Mouse (Mus musculus) adrenal gland, adult (tissue): ENCODE measurements around the gene Tmie.

Experiments used
- DNase-seq, 2 experiments: peaks; one replicate each; pipeline ENCODE4 v3.0.0; 2022 to 2023; ENCODE audit warnings: low spot score in 1 of 2; ENCODE audit not compliant: inconsistent age in 2 of 2

Tmie gene

GRCm38 (mm10) chr9:110890026-110890783 lies 10.3 kb upstream of the Tmie start:
- DNase-seq: no peak

GRCm38 (mm10) chr9:110888935-110889334 lies 9.0 kb upstream of the Tmie start:
- DNase-seq: no peak

DNA sequence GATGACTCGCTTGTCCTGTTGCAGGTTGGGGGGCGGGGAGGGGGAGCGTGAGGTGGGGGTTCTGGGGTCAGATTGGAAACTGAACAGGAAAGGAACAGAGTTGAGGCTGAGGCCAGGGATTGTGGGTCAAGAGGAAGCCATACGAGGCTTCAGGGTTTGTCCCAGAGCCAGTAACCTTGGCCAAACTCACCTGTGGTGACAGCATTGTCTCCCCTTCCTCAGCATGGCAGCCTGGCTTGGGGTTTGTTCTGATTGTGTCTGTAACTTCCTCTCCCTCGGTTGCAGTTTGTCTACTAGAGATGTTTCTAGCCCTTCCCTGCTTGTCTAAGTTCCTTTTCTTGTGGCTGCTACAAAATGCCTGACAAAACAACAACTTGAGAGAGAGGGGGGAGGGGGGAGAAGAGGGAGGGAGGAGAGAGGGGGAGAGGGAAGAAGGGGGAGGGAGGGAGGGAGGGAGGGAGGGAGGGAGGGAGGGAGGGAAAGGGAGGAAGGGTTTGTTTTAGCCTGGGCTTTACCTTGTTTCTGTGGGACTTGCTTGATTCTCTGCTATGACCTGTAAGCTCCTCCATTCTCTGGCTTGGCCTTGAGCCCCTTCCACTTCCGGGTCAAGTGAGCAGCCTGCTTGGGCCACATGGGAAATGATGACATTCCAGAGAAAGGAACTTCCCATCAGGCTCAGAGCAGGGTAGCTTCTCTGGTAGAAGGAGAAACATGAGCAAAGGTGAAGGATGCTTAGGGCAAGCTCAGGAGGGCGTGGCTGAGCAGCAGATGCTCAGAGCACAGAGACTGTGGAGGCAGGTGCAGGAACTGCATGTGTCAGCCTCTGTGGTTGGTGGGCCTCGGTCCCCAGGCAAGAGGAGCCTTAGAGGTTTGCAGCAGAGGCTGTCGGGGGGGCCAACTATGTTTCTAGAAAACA lies 7.7 kb upstream of the Tmie start:
- DNase-seq: no peak

DNA sequence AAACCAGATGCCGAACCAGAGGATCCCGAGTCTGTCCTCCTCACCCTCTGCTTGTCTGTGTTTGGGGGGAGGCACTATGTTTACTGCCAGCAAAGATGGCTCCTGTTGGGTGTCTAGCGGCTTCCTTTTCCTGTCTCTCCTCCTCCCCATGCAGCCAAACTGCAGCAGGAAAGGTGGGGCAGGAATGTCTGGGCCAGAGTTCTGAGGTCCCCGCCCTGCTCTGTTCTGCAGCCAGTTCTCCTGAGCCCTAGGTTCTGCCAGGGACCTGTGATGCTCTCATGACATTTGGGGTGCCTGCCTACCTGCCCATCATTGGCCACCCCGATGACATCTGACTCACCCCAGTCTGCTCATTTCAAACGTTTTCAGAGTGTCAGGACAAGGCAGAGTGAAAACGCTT lies 2.0 kb upstream of the Tmie start:
- DNase-seq: peak; percentile 47 to 56

DNA sequence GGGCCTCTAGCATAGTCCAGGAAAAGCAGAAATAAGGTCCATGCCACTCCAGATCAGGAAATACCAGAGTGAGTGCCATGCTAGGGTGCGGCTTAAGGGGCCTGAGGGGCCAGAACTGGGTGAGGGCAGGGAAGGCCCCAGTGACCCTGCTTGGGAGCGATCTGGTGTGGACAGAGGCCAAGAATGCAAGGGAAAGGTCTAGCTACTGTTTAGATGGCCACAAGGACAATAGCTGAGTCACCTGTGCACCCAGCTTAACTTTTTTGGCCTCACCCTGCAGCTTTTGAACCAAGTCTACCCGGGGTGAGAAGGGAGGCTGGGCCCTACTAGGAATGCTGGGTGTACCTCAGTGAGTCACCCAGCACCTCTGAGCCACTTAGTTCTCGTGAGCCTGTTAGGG lies 859 bp upstream of the Tmie start:
- DNase-seq: peak; percentile 65 to 83

DNA sequence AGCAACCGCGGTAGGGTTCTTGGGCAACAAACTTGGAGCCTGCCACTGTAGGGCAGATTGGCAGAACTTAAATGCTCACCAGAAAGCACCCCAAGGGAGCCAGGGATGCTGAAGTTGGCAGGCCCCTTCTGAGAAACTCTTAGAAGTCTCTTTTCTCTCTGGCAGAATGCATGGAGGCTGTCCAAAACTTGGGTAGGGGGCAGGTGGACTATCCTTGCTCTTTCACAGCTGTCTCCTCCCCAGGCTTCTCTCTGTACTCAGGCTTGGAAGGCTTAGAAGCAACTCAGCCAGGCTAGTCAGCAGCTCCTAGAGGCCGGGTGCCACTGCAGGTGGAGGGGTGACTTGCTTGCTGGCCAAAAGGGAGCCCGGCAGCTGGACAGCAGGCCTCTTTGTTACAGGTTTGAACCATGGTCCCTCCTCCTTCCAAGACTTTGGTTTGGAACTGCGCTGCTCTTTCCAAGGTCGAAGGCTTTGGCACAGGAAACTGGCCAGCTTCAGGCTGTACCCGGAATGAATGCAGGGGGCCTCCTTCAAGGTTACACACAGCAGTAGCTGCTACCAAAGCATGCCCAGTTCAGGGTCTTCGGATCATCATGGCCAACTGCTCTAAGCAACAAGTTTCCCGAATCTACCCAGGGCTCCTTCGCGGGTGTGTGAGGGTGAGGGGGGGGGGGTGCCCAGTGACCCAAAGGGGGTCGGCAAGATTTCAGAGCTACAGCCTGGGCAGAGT lies 557 bp downstream of the Tmie start, which contains the start of gene Als2cl:
Gene Als2cl (plus strand): TSS at position 680 of the 730 bp plus-strand sequence.
- peak; percentile 79 to 85 for DNase-seq

DNA sequence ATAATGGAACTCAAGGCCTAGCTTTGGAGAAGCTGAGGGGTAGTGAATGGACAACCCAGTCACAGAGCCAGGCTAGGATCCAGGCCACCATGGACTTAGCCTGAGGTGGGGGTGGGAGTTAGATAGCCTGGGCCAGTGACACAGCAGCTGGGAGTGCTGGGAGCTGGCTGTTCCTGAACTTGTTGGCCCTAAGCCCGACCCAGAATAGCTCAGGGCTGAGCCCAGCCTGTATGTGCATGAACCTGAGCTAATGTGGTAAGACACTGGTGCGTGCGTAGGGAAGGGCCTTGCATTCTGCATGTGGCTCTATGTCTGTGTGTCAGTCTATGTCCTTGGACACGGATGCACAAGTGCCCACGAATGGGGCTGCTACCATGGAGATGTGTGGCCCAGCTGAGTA lies 2.0 kb downstream of the Tmie start:
- peak; percentile 80 to 83 for DNase-seq

- peak in 1 of 2 experiments; percentile 70 for DNase-seq
Measured at GRCm38 (mm10) chr9:110877353-110877752, 2.6 kb downstream of the Tmie start.

DNA sequence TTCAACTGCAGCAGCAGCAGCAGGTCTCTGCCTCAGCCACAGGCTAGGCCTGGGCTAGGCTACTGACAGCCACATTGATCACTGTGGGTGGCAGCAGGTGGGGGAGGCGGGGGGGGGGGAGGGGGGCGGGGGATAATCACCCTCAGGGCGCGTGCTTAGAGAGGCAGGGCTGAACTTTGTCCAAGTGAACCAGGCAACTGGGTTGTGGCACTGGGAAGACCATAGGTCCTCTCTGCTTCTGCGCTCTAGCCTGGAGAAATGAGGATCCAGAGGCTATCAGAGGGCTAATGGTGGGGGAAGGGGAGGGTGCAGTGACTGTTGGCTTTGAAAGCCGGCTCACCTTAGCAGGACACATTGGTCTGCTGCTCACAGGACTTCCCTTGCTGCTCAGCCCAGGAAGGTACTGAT lies 4.6 kb downstream of the Tmie start:
- DNase-seq: peak in 1 of 2 experiments; percentile 28

DNA sequence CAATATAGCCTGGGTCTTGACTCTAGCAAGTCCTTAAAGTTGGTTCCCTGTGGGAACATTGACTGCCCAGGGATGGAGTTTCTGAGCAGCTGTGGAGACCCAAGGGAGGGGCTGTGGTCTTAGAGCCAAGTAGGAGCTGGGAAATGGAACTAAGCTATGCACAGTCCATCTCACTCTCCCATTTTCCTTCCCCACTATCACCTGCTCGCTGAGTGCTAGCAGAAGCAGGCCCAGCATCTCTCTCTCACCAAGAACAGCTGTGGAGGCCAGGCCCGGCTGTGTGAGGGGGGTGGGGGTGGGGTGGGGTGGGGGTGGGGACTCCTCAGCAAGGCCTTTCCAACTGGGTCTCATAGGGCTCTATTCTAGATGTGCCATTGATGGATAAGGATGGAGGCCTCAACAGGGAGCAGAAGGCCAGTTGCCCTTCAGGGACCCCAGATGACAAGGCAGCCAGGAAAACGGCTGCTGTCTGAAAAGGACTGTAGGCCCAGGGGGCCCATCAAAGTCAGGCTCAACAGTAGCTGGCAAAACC lies 5.2 kb downstream of the Tmie start:
- DNase-seq: no peak

- peak; percentile 61 to 75 for DNase-seq
Measured at GRCm38 (mm10) chr9:110873681-110874659, 5.9 kb downstream of the Tmie start.

GRCm38 (mm10) chr9:110871030-110871429 lies 8.9 kb downstream of the Tmie start:
- peak; percentile 58 to 89 for DNase-seq

DNA sequence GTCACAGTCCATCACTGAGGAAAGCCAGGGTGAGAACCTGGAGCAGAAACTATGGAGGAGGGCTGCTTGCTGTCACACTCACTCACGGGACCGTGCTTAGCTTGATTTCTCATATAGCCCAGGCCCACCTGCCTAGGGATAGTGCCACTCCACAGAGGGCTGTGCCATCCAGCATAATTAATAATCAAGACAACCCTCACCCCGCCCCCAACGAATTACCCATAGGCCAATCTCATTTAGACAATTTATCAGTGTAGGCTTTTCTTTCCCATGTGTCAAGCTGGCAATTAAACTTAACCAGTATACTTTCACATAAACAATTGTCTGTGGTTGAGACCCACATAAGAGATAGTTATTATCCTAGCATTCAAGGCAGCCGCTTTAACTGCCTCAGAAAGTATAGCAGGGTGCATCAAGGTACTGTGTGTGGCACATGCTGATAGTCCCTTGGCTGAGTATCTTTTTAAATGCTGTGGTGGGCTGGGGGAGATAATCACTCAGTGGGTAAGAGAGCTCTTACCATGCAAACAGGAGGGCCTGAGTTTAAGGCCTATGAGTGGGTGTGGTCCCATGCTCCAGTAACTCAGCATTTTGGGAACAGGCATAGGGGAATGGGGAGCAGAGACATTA lies 20.8 kb downstream of the Tmie start:
- DNase-seq: no peak

DNA sequence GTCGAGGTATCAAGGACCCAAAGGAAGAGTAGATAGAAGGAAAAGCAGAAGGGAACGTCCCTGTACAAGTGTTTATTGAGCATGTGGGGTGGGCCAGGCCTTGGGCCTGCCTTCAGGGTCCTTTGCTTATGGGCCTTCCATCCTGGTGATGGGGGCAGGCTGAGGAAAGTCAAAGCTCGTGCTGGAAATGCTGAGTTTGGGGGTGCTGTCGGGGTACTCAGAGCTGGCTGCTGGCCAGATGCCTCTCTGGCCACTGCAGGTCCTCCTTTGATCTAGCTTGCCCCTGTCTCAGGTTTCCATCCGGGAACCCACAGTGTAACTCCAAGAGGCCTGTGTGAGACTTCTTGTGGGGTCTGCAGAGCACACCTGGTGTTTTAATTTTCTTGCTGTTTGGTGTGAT lies 21.4 kb downstream of the Tmie start:
- DNase-seq: no peak

- no peak for DNase-seq
Measured at GRCm38 (mm10) chr9:110857781-110858472, 22.0 kb downstream of the Tmie start, which contains the start of gene Prss50. Gene Prss50 (plus strand): TSS chr9:110857967.

DNA sequence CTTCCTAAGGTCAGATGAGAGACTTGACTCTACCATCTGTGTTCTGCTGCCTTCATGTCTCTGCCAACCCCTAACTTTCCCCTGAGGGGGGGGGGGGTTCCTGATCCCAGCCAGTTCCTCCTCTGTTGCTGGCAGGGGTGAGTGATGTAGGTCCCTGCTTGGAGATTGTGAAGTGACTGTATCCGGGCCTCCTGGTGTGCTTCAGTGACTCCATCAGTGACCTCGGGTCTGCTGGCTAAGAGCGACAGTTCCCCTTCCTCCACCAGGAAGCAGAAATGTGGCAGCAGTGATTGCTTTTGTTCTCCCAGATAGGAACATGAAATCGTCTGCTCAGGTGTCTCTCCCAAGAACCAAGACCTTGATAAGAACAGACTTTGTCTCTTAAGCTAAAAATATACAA lies 23.0 kb downstream of the Tmie start:
- DNase-seq: no peak

- no peak for DNase-seq
Measured at GRCm38 (mm10) chr9:110855903-110856302, 24.0 kb downstream of the Tmie start.

- no peak for DNase-seq
Measured at GRCm38 (mm10) chr9:110849162-110849561, 30.8 kb downstream of the Tmie start.

- peak in 1 of 2 experiments; percentile 39 for DNase-seq
Measured at GRCm38 (mm10) chr9:110844206-110844605, 35.7 kb downstream of the Tmie start, which contains the start of gene Prss46. Gene Prss46 (plus strand): TSS chr9:110844506.
